Mouse (Mus musculus): ENCODE results near the gene Gm5767. TPM values are rescaled to one million over a fixed set of nuclear protein-coding genes. Genes with fewer than 3 reads are reported as not detected.

Gene Gm5767
- polyA plus RNA-seq, 1 experiment from 2014 or later, result not detected

GRCm38 (mm10) chr16:8711998-8712397, 31.4 kb downstream of the Gm5767 start:
- peaks cover 88% of the 10 kb centered on the region for H3K36me3 ChIP-seq (ENCODE audit: control insufficient read depth, insufficient read depth, low read length)
- WGBS, result 77% methylated on average over 9 of the region's 9 CpGs
- no peak overlapping the region for H3K4me2 ChIP-seq (ENCODE audit: low read depth, low read length)
- DNase-seq (ENCODE audit: low spot score) (no peak), ATAC-seq (ENCODE audit: low read depth) (no peak)
- no peaks in the 10 kb centered on the region for H3K27me3 ChIP-seq (replicated peaks; ENCODE audit: control insufficient read depth, insufficient read depth, low read length)
- H3K4me3 ChIP-seq (ENCODE audit: low read depth, low read length), result no peak overlapping the region
- H3K9ac ChIP-seq (ENCODE audit: low read depth, low read length), result no peak overlapping the region
- H3K27ac ChIP-seq (replicated peaks; ENCODE audit: low read depth, low read length), result no peak overlapping the region
- no peaks in the 10 kb centered on the region for H3K9me3 ChIP-seq (ENCODE audit: control insufficient read depth, low read length)
- H3K4me1 ChIP-seq (ENCODE audit: control insufficient read depth, insufficient read depth, low read length), result 0 out of 2 replicates have a peak, but pooled peaks cover 3% of the 10 kb centered on the region

- ATAC-seq (ENCODE audit: low read depth) (peak; percentile 51; the same call in 1 of the 2 replicates), DNase-seq (ENCODE audit: low spot score) (peak; percentile 12)
- 76% methylated on average over 5 of the region's 5 CpGs for WGBS
- Histone ChIP-seq H3K36me3 (ENCODE audit: control insufficient read depth, insufficient read depth, low read length) (peaks cover 59% of the 10 kb centered on the region), H3K27ac (replicated peaks; ENCODE audit: low read depth, low read length) (no peak overlapping the region), H3K4me1 (ENCODE audit: control insufficient read depth, insufficient read depth, low read length) (0 out of 2 replicates have a peak, but pooled peaks cover 3% of the 10 kb centered on the region), H3K4me2 (ENCODE audit: low read depth, low read length) (no peak overlapping the region), H3K9me3 (ENCODE audit: control insufficient read depth, low read length) (no peaks in the 10 kb centered on the region), H3K27me3 (replicated peaks; ENCODE audit: control insufficient read depth, insufficient read depth, low read length) (no peaks in the 10 kb centered on the region), H3K9ac (ENCODE audit: low read depth, low read length) (no peak overlapping the region), H3K4me3 (ENCODE audit: low read depth, low read length) (no peak overlapping the region)
Observed at GRCm38 (mm10) chr16:8714851-8715250, 34.3 kb downstream of the Gm5767 start.

GRCm38 (mm10) chr16:8715513-8716080, 35.0 kb downstream of the Gm5767 start:
- Histone ChIP-seq H3K4me3 (ENCODE audit: low read depth, low read length) (no peak overlapping the region), H3K36me3 (ENCODE audit: control insufficient read depth, insufficient read depth, low read length) (peaks cover 52% of the 10 kb centered on the region), H3K27ac (replicated peaks; ENCODE audit: low read depth, low read length) (no peak overlapping the region), H3K9me3 (ENCODE audit: control insufficient read depth, low read length) (no peaks in the 10 kb centered on the region), H3K27me3 (replicated peaks; ENCODE audit: control insufficient read depth, insufficient read depth, low read length) (no peaks in the 10 kb centered on the region), H3K4me2 (ENCODE audit: low read depth, low read length) (no peak overlapping the region), H3K9ac (ENCODE audit: low read depth, low read length) (no peak overlapping the region), H3K4me1 (ENCODE audit: control insufficient read depth, insufficient read depth, low read length) (0 out of 2 replicates have a peak, but pooled peaks cover 3% of the 10 kb centered on the region)
- DNase-seq (ENCODE audit: low spot score) (peak; percentile 41), ATAC-seq (ENCODE audit: low read depth) (0 out of 2 replicates have a peak, but pooled peaks have one; percentile 23)
- 66% methylated on average over 10 of the region's 10 CpGs for WGBS

GRCm38 (mm10) chr16:8716300-8716699, 35.7 kb downstream of the Gm5767 start:
- H3K4me2 ChIP-seq (ENCODE audit: low read depth, low read length), result no peak overlapping the region
- no peak overlapping the region for H3K9ac ChIP-seq (ENCODE audit: low read depth, low read length)
- DNase-seq (ENCODE audit: low spot score) (no peak), ATAC-seq (ENCODE audit: low read depth) (no peak)
- H3K27me3 ChIP-seq (replicated peaks; ENCODE audit: control insufficient read depth, insufficient read depth, low read length), result no peaks in the 10 kb centered on the region
- H3K36me3 ChIP-seq (ENCODE audit: control insufficient read depth, insufficient read depth, low read length), result peaks cover 45% of the 10 kb centered on the region
- WGBS, result 54% methylated on average over 6 of the region's 6 CpGs
- H3K4me3 ChIP-seq (ENCODE audit: low read depth, low read length), result no peak overlapping the region
- H3K4me1 ChIP-seq (ENCODE audit: control insufficient read depth, insufficient read depth, low read length), result 0 out of 2 replicates have a peak, but pooled peaks cover 3% of the 10 kb centered on the region
- no peak overlapping the region for H3K27ac ChIP-seq (replicated peaks; ENCODE audit: low read depth, low read length)
- no peaks in the 10 kb centered on the region for H3K9me3 ChIP-seq (ENCODE audit: control insufficient read depth, low read length)

- peak; percentile 19 for DNase-seq (ENCODE audit: low spot score)
Observed at GRCm38 (mm10) chr16:8717744-8718143, 37.2 kb downstream of the Gm5767 start.

GRCm38 (mm10) chr16:8720447-8720846, 39.9 kb downstream of the Gm5767 start:
- H3K27ac ChIP-seq (replicated peaks; ENCODE audit: low read depth, low read length), result no peak overlapping the region
- peaks cover 3% of the 10 kb centered on the region; the same call in 1 of the 2 replicates for H3K4me1 ChIP-seq (ENCODE audit: control insufficient read depth, insufficient read depth, low read length)
- ATAC-seq (ENCODE audit: low read depth) (no peak), DNase-seq (ENCODE audit: low spot score) (no peak)
- H3K4me2 ChIP-seq (ENCODE audit: low read depth, low read length), result no peak overlapping the region
- H3K9me3 ChIP-seq (ENCODE audit: control insufficient read depth, low read length), result no peaks in the 10 kb centered on the region
- H3K4me3 ChIP-seq (ENCODE audit: low read depth, low read length), result no peak overlapping the region
- no peak overlapping the region for H3K9ac ChIP-seq (ENCODE audit: low read depth, low read length)
- peaks cover 10% of the 10 kb centered on the region for H3K36me3 ChIP-seq (ENCODE audit: control insufficient read depth, insufficient read depth, low read length)
- H3K27me3 ChIP-seq (replicated peaks; ENCODE audit: control insufficient read depth, insufficient read depth, low read length), result no peaks in the 10 kb centered on the region
- 90% methylated on average over 4 of the region's 4 CpGs for WGBS

More at GRCm38 (mm10) chr16:8717744-8718143, 37.2 kb downstream of the Gm5767 start:
- Histone ChIP-seq H3K4me2 (ENCODE audit: low read depth, low read length) (no peak overlapping the region), H3K9me3 (ENCODE audit: control insufficient read depth, low read length) (no peaks in the 10 kb centered on the region), H3K4me1 (ENCODE audit: control insufficient read depth, insufficient read depth, low read length) (0 out of 2 replicates have a peak, but pooled peaks cover 3% of the 10 kb centered on the region), H3K36me3 (ENCODE audit: control insufficient read depth, insufficient read depth, low read length) (peaks cover 30% of the 10 kb centered on the region), H3K4me3 (ENCODE audit: low read depth, low read length) (no peak overlapping the region), H3K27me3 (replicated peaks; ENCODE audit: control insufficient read depth, insufficient read depth, low read length) (no peaks in the 10 kb centered on the region), H3K9ac (ENCODE audit: low read depth, low read length) (no peak overlapping the region), H3K27ac (replicated peaks; ENCODE audit: low read depth, low read length) (no peak overlapping the region)
- no peak for ATAC-seq (ENCODE audit: low read depth)
- WGBS, result 88% methylated on average over 10 of the region's 10 CpGs

GRCm38 (mm10) chr16:8724031-8724430, 43.5 kb downstream of the Gm5767 start:
- no peak for ATAC-seq (ENCODE audit: low read depth)
- Histone ChIP-seq H3K9ac (ENCODE audit: low read depth, low read length) (no peak overlapping the region), H3K27ac (replicated peaks; ENCODE audit: low read depth, low read length) (no peak overlapping the region), H3K4me3 (ENCODE audit: low read depth, low read length) (no peak overlapping the region), H3K4me2 (ENCODE audit: low read depth, low read length) (no peak overlapping the region), H3K4me1 (ENCODE audit: control insufficient read depth, insufficient read depth, low read length) (no peaks in the 10 kb centered on the region; the same call in 1 of the 2 replicates), H3K27me3 (replicated peaks; ENCODE audit: control insufficient read depth, insufficient read depth, low read length) (no peaks in the 10 kb centered on the region), H3K36me3 (ENCODE audit: control insufficient read depth, insufficient read depth, low read length) (no peaks in the 10 kb centered on the region), H3K9me3 (ENCODE audit: control insufficient read depth, low read length) (no peaks in the 10 kb centered on the region)
- WGBS, result 82% methylated on average over 3 of the region's 3 CpGs
- no peak for DNase-seq (ENCODE audit: low spot score)

GRCm38 (mm10) chr16:8725807-8726206, 45.2 kb downstream of the Gm5767 start:
- Histone ChIP-seq H3K4me1 (ENCODE audit: control insufficient read depth, insufficient read depth, low read length) (peaks cover 7% of the 10 kb centered on the region; the same call in 1 of the 2 replicates), H3K4me2 (ENCODE audit: low read depth, low read length) (no peak overlapping the region), H3K9me3 (ENCODE audit: control insufficient read depth, low read length) (no peaks in the 10 kb centered on the region), H3K9ac (ENCODE audit: low read depth, low read length) (no peak overlapping the region), H3K27ac (replicated peaks; ENCODE audit: low read depth, low read length) (no peak overlapping the region), H3K27me3 (replicated peaks; ENCODE audit: control insufficient read depth, insufficient read depth, low read length) (no peaks in the 10 kb centered on the region), H3K36me3 (ENCODE audit: control insufficient read depth, insufficient read depth, low read length) (no peaks in the 10 kb centered on the region), H3K4me3 (ENCODE audit: low read depth, low read length) (no peak overlapping the region)
- ATAC-seq (ENCODE audit: low read depth) (no peak), DNase-seq (ENCODE audit: low spot score) (no peak)
- WGBS, result 88% methylated on average over 2 of the region's 2 CpGs
